Mouse (Mus musculus): ENCODE results near the gene Camk2g.
A peak's percentile ranks its signal among the peaks of the same experiment; 100 is the strongest.

Gene Camk2g

DNA sequence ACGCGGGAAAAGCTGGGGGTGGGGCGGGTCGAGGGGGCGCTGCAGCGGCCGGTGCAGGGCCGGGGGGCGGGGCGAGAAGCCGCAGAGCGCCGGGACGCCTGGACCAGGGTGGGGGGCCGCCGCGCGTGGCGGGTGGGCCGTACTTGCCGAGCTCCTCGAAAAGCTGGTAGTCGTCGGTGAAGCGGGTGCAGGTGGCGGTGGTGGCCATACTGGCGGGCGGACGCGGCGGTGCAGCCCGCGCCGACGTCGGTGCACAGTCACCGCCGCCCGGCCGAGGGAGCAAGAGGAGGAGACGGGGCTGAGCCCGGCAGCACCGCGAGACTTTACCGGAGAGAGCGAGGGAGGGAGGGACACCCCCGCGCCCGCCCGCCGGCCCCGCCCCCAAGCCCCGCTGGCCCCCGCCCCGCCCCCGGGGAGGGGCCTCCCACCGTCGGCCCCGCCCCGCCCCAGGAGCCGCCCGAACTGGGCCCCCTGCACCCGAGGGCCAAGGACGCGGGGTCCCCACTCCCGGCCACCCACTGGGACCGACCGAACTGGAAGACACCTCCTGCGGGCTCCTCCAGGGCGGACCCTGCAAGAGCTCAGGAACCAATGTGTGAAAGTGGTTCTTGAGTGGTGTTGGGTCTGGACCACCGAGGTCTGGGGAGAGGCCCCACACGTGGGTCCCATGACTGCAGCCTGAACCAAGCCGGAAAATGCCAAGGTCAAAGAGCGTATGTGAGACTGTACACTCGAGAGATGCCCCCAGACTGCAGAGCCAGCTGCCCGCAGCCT is at the start of gene Camk2g:
Camk2g (minus strand) TSS at position 331 of the 774 bp plus-strand sequence.
- peak; percentile 87 to 89 for DNase-seq

DNA sequence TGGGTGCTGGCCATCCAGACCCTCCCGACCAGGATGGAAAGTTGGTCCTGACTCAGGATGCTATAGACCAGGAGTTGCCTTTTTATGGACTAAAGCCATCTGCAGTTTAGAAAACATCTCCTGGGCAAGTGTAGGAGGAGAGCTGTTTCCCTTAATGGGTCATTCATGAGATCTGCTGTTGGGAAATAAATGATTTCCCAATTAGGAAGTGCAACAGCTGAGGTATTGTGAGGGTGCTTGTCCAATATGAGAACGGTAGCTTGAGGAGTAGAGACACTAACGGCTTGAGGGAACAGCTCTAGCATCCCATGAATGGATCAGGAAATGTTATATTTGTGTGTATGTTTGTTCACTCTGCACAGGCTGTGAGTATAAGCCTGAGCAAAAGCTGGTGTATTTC is 48.7 kb upstream of the Camk2g start:
- no peak for DNase-seq

- DNase-seq: no peak
Observed at GRCm38 (mm10) chr14:20841526-20841925, 47.6 kb upstream of the Camk2g start.

GRCm38 (mm10) chr14:20837681-20838080 is 43.8 kb upstream of the Camk2g start:
- no peak for DNase-seq

GRCm38 (mm10) chr14:20836905-20837376 is 43.1 kb upstream of the Camk2g start:
- no peak for DNase-seq

DNA sequence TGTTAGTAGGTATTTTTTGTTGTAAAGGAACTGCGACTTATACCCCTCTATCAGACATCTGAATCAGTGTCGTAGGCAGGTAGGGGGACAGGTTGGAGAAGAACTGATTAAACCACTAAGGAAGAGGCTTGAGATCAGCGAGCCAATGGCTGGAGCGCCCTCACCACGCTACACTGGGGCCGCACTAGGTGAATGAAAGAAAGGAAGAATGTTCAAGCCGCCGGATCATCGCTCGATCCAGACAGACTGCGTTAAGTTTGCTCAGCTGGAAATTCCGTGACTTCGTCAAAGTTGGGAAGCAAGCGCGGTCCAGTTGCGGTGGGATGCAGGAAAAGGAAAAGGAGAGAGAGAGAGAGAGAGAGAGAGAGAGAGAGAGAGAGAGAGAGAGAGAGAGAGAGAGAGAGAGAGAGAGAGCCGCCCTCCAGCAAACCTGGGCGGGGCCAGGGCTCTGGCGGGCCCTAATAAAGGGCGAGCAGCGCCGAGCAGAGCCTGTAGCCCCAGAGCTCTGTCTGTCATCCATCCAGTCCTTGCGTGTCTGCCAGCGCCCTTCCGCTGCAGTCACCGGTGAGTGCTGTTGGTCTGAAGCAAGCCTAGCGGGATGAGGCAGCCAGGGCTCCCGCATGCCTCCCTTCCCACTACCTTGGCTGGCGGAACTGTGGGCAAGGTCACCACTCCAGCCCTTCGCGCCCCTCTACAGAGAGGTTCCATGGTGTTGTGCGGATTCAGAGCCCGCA is 42.5 kb upstream of the Camk2g start, which contains the start of gene Plau:
Plau (plus strand) TSS at position 490 of the 734 bp plus-strand sequence.
- DNase-seq: peak; percentile 71 to 73

DNA sequence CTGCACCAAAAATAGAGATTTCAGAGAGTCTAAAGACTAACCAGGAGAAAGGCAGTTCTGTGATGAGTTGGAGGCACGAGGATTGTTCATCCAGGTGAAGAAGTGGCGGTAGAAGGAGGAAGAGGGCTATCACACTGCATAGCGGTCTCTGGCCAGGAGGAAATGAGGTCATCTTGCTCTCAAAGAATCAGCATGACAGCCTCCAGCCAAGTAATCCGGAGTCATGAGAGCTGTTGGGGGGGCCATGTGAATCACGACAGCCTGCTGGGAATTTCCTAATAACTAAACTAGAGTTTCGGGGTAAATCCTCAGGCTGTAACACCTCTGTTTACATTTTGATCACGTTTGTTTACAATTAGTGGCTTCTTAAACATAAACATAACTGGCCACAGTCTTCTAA is 40.2 kb upstream of the Camk2g start:
- DNase-seq: peak in 1 of 2 experiments; percentile 15

DNA sequence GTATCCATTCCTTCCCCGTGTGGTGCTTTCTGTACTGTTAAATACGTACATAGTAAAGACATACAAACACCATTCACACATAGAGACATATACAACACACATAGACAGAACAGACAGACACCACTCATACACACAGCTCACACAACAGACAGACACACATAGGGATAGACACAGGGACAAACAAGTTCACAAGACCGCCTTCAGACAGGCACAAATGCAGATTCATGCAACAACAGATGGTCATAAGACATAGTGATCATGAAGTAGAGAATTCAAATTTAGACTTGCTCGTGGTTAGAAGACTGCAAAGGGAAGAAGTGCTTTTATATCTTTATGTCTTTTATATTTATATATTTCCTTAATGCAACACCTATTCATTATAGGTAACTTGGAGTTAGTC is 39.6 kb upstream of the Camk2g start:
- DNase-seq: no peak

GRCm38 (mm10) chr14:20831915-20832314 is 38.0 kb upstream of the Camk2g start:
- DNase-seq: no peak

GRCm38 (mm10) chr14:20831141-20831910 is 37.4 kb upstream of the Camk2g start:
- peak in 1 of 2 experiments; percentile 13 for DNase-seq

GRCm38 (mm10) chr14:20829523-20830366 is 35.9 kb upstream of the Camk2g start:
- no peak for DNase-seq

- no peak for DNase-seq
Observed at GRCm38 (mm10) chr14:20828524-20828923, 34.6 kb upstream of the Camk2g start.

DNA sequence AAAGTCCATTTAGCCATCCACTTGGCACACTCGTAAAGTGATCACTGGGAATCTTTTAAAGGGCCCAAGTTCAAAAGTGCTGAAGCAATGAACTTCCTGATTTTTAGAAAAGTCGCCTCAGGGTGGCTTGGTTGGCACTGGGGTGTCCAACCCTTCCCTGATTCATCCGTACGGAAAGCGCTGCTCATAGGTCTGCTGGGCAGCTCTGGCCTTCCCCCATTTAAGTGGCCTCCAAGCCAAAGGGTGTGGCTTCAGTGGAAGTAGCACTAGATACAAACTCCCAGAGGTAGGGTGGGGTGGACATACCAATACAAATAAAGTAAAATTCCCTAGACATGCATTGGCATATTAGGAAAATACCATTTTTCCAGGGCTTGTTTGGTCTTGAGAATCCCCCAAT is 33.6 kb upstream of the Camk2g start:
- peak in 1 of 2 experiments; percentile 31 for DNase-seq

GRCm38 (mm10) chr14:20827061-20827460 is 33.2 kb upstream of the Camk2g start:
- no peak for DNase-seq

DNA sequence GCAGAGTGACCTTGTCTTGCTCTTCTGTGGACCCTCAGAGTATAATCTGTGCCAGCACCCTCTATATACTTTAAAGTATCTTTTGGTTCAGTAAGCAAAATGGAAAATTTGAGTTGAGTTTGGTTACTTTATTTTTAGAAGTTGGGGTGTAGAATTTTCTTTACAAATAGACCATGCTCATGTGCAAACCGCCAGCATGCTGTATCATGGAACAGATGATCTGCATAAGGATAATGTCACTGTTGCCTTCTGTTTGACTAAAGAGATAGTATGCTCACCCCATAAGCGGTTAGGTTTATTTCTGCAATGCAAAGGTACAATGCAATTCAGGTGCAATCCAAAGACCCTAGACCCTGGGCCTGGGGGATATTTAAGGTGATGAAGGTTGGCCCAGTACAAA is 31.6 kb upstream of the Camk2g start:
- no peak for DNase-seq

DNA sequence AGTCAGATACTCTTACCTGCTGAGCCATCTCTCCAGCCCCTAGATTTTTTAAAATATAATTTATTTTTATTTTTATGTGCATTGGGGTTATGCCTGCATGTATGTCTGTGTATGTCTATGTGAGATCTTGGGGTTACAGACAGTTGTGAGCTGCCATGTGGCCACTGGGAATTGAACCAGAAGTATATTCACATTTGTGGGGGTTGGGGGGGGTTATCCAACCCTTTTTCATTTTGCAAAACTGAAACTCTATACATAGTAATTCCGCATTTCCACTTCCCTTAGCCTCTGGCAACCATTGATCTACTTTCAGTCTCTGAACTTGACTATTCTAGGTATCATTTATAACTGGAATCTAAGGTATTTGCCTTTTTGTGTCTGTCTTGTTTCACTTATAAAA is 30.6 kb upstream of the Camk2g start:
- no peak for DNase-seq

DNA sequence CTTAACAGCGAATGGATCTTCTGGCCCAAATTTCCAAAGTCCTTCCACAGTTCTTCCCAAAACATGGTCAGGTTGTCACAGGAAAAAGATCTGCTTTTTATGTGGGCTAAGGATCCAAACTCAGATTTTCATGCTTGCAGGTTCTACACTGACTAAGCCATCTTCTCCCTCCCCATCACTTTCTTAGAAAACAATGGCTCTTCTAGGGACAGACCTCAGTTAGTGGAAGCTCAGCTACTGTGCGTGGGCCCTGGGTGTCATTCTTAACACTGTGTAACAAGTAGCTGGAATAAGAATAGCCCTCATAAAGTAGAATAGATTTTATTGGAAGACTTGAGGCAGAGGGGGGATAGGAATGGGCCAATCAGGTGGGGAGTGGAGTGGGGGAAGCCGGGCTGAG is 21.6 kb upstream of the Camk2g start:
- DNase-seq: no peak

GRCm38 (mm10) chr14:20811779-20812406 is 18.0 kb upstream of the Camk2g start:
- DNase-seq: no peak

- DNase-seq: no peak
Observed at GRCm38 (mm10) chr14:20811236-20811635, 17.3 kb upstream of the Camk2g start.

- no peak for DNase-seq
Observed at GRCm38 (mm10) chr14:20809820-20810219, 15.9 kb upstream of the Camk2g start.

DNA sequence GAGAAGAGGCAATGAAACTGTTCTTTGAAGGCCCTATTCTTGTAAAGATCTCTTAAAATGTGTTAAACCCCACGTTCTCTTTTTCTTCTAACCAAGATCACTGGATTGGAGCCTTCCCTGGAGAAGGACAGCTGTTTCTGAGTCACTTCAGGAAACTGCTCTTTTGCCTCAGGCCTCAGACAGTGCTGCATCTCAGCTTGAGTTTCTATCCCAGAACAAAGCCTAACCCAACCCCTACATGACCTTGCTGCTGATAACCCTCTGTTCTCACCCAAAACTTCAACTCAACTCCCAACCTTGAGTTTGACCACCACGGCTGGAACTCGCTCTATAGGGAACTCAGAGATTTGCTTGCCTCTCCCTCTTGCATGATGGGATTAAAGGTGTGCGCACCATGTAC is 15.5 kb upstream of the Camk2g start:
- no peak for DNase-seq

Data from lung, adult 18-20 months (tissue).